Mouse (Mus musculus) G1E (cell line): ENCODE data around the gene Nkx1-2. TPM values are rescaled to one million over a fixed set of nuclear protein-coding genes. Genes with fewer than 3 reads are reported as not detected.

ENCODE experiments used
- ATAC-seq: 2 replicates; pipeline ENCODE4 v1.8.0; 2016; ENCODE audit warnings: mild to moderate bottlenecking; ENCODE audit not compliant: insufficient number of reproducible peaks, poor library complexity, low FRiP score, severe bottlenecking; ENCODE audit errors: extremely low read depth
- DNase-seq: peaks from one replicate; pipeline ENCODE4 v3.0.0; 2012; ENCODE audit warnings: low spot score
- H3K27me3 ChIP-seq: 2 replicates; pipeline ENCODE4 v1.6.1; 2012; ENCODE audit warnings: mild to moderate bottlenecking, low read length, inconsistent platforms; ENCODE audit not compliant: insufficient read depth
- H3K36me3 ChIP-seq: replicated peaks from 2 replicates; pipeline ENCODE3; 2012; ENCODE audit warnings: mild to moderate bottlenecking, inconsistent platforms
- H3K4me1 ChIP-seq: 2 replicates; pipeline ENCODE4 v1.6.1; 2012; ENCODE audit warnings: low read depth, low read length, inconsistent platforms, mixed read lengths; ENCODE audit not compliant: insufficient read depth
- H3K4me3 ChIP-seq: 2 replicates; pipeline ENCODE4 v1.5.1; 2012; ENCODE audit warnings: low read depth, mild to moderate bottlenecking, inconsistent platforms, low read length, moderate library complexity, mixed read lengths
- H3K9me3 ChIP-seq: replicated peaks from 2 replicates; pipeline ENCODE4 v1.6.1; 2012; ENCODE audit warnings: inconsistent platforms
- CTCF ChIP-seq: IDR thresholded peaks from 2 replicates; pipeline ENCODE4 v1.5.1; 2012; ENCODE audit warnings: low read depth, low read length, inconsistent platforms, mixed read lengths
- GATA1 ChIP-seq: IDR thresholded peaks from 2 replicates; pipeline ENCODE4 v1.6.1; 2012; ENCODE audit warnings: borderline replicate concordance, low read length, inconsistent platforms, mixed read lengths
- GATA2 ChIP-seq: IDR thresholded peaks from 2 replicates; pipeline ENCODE4 v1.6.1; 2012; ENCODE audit warnings: low read depth, low read length, inconsistent platforms, borderline replicate concordance
- POLR2AphosphoS5 ChIP-seq: IDR thresholded peaks from 2 replicates; pipeline ENCODE4 v1.6.1; 2012; ENCODE audit warnings: low read depth, low read length, inconsistent platforms; ENCODE audit not compliant: insufficient replicate concordance
- TAL1 ChIP-seq: conservative IDR thresholded peaks from 2 replicates; pipeline ENCODE4 v1.6.1; 2012; ENCODE audit warnings: low read depth, low read length, inconsistent platforms, mixed read lengths
- polyA plus RNA-seq: library from polyadenylated mRNA; stranded (reverse); fragments of >175 nt; gene quantifications from 2 replicates; pipeline ENCODE4 v1.2.3, GENCODE M21; 2012
- total RNA-seq, 2 experiments: library from RNA; stranded (forward) in 1 of 2; stranded (reverse) in 1 of 2; fragments of 200-1000 nt in 1 of 2; fragments of >200 nt in 1 of 2; fragmentation: Nextera tagmentation in 1 of 2; gene quantifications; 2 replicates each; pipeline ENCODE4 v1.2.3; 2014 to 2017

Nkx1-2 gene
- total and polyA plus RNA-seq, 3 experiments, result 0.11 TPM; not detected in 2

GRCm38 (mm10) chr7:132597251-132598041 is 2.0 kb downstream of the Nkx1-2 start:
- DNase-seq (no peak), ATAC-seq (no peak)
- TF ChIP-seq POLR2AphosphoS5 (no peak), TAL1 (no peak)
- Histone ChIP-seq H3K9me3 (peaks cover 6% of the 10 kb centered on the region; the same call in 1 of the 2 replicates), H3K4me1 (no peaks in the 10 kb centered on the region; the same call in none of the 2 replicates), H3K36me3 (no peaks in the 10 kb centered on the region), H3K27me3 (peaks cover 20% of the 10 kb centered on the region), H3K4me3 (0 out of 2 replicates have a peak overlapping the region, but pooled peaks have one; percentile 11)

DNA sequence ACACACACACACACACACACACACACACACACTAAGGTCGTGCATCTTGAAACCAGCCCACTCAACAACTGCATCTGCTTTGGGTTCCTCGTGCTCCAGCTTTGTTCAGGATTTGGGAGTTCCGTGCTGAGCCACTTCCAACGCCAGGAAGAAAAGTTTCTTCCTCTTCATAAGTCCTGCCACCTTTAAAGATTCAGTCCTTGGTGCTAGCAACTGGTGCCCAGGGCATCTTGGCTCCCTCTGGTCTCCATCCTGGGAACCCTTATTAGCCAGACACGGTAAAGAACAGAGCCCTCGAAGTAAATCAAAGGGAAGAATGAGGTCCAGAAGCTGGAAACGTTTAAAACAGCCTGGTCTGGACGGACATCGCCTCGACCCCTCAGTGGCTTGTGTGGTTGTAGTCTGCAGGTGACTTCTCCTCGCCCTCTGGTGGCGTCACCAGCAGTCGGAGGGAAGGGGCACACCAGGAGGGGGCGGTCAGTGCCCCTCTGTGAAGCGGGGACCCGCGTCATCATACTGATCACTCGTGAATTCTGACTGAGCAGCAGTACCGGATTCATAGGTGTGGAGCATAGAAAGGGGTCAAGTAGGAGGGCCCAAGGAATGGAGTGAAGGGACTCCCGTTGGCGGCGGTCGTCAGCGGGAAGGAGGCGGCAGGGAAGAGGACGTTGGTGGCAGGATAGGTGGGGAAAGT is 2.7 kb downstream of the Nkx1-2 start:
- Histone ChIP-seq H3K27me3 (peaks cover 18% of the 10 kb centered on the region), H3K4me1 (no peaks in the 10 kb centered on the region; the same call in none of the 2 replicates), H3K36me3 (no peaks in the 10 kb centered on the region), H3K9me3 (peaks cover 6% of the 10 kb centered on the region; the same call in 1 of the 2 replicates), H3K4me3 (0 out of 2 replicates have a peak overlapping the region, but pooled peaks have one; percentile 11)
- ATAC-seq (no peak), DNase-seq (no peak)
- TF ChIP-seq POLR2AphosphoS5, result no peak

GRCm38 (mm10) chr7:132595787-132596186 is 3.6 kb downstream of the Nkx1-2 start:
- TF ChIP-seq POLR2AphosphoS5 (no peak), GATA2 (no peak), CTCF (no peak), GATA1 (no peak), TAL1 (no peak)
- DNase-seq (no peak), ATAC-seq (no peak)
- Histone ChIP-seq H3K36me3 (no peaks in the 10 kb centered on the region), H3K4me1 (no peaks in the 10 kb centered on the region; the same call in none of the 2 replicates), H3K27me3 (peaks cover 13% of the 10 kb centered on the region; the same call in 1 of the 2 replicates), H3K9me3 (peaks cover 6% of the 10 kb centered on the region; the same call in 1 of the 2 replicates), H3K4me3 (no peak overlapping the region)

DNA sequence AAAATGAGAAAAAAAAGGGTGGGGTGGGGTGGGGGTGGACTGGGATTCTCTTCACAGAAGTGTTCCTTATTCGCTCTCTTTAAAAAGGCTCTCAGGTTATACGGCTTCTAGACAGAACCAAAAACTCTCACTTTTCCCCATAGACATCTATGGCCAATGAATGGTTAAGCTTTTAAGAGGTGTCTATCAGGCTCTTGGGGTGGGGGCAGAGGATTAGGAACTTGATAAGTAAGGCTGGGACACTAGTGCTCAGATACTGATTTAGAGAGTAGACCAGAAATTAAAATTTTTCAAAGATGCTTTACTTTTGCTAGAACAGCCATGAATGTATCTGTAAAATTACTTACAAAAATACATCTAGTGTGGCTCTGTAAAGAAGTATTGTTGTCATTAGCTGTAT is 5.1 kb downstream of the Nkx1-2 start:
- Histone ChIP-seq H3K4me1 (no peaks in the 10 kb centered on the region; the same call in none of the 2 replicates), H3K9me3 (peaks cover 6% of the 10 kb centered on the region; the same call in 1 of the 2 replicates), H3K36me3 (no peaks in the 10 kb centered on the region), H3K4me3 (no peak overlapping the region), H3K27me3 (peaks cover 15% of the 10 kb centered on the region; the same call in 1 of the 2 replicates)
- DNase-seq (no peak), ATAC-seq (no peak)
- no peak for TF ChIP-seq GATA1
- TF ChIP-seq POLR2AphosphoS5, result no peak
- no peak for TF ChIP-seq TAL1
- no peak for TF ChIP-seq GATA2
- TF ChIP-seq CTCF, result no peak

GRCm38 (mm10) chr7:132593762-132594161 is 5.7 kb downstream of the Nkx1-2 start:
- TF ChIP-seq POLR2AphosphoS5, result no peak
- TF ChIP-seq GATA1, result no peak
- TF ChIP-seq CTCF, result no peak
- peaks cover 6% of the 10 kb centered on the region; the same call in 1 of the 2 replicates for H3K9me3 ChIP-seq
- DNase-seq, result no peak
- no peak overlapping the region for H3K4me3 ChIP-seq
- no peaks in the 10 kb centered on the region; the same call in none of the 2 replicates for H3K4me1 ChIP-seq
- peaks cover 13% of the 10 kb centered on the region; the same call in 1 of the 2 replicates for H3K27me3 ChIP-seq
- ATAC-seq, result no peak
- H3K36me3 ChIP-seq, result no peaks in the 10 kb centered on the region

GRCm38 (mm10) chr7:132589610-132590009 is 9.8 kb downstream of the Nkx1-2 start:
- 0 out of 2 replicates have a peak, but pooled peaks cover 5% of the 10 kb centered on the region for H3K27me3 ChIP-seq
- DNase-seq (no peak), ATAC-seq (no peak)
- TF ChIP-seq CTCF (no peak), TAL1 (no peak), GATA2 (no peak), GATA1 (no peak), POLR2AphosphoS5 (no peak)
- H3K4me3 ChIP-seq, result no peak overlapping the region
- H3K4me1 ChIP-seq, result no peaks in the 10 kb centered on the region; the same call in 1 of the 2 replicates
- H3K36me3 ChIP-seq, result no peaks in the 10 kb centered on the region
- H3K9me3 ChIP-seq, result no peaks in the 10 kb centered on the region

DNA sequence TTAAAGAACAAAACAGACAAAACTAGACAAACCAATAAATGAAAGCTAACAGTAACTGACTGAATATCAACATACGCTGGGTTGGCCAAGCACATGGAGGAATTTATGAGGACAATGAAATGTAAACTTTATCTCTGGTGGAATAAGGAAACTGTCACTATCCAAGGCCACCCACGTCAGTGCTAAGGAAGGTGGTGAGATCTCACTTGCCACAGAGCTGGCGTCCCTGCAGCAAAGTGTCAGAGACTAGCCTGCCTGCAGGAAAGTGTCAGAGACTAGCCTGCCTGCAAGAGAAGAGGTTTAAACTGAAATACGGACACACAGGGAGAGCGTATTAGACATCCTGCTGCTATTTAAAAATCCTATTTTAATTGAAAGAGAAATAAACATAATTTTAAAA is 12.3 kb downstream of the Nkx1-2 start:
- TF ChIP-seq GATA2 (no peak), GATA1 (no peak), CTCF (no peak), TAL1 (no peak), POLR2AphosphoS5 (no peak)
- no peak for ATAC-seq
- no peaks in the 10 kb centered on the region; the same call in 1 of the 2 replicates for H3K4me1 ChIP-seq
- no peak for DNase-seq
- peaks cover 15% of the 10 kb centered on the region for H3K27me3 ChIP-seq
- H3K36me3 ChIP-seq, result no peaks in the 10 kb centered on the region
- no peak overlapping the region for H3K4me3 ChIP-seq
- H3K9me3 ChIP-seq, result no peaks in the 10 kb centered on the region
